Mouse (Mus musculus): ENCODE results near the gene Map3k7cl.

The Map3k7cl gene

DNA sequence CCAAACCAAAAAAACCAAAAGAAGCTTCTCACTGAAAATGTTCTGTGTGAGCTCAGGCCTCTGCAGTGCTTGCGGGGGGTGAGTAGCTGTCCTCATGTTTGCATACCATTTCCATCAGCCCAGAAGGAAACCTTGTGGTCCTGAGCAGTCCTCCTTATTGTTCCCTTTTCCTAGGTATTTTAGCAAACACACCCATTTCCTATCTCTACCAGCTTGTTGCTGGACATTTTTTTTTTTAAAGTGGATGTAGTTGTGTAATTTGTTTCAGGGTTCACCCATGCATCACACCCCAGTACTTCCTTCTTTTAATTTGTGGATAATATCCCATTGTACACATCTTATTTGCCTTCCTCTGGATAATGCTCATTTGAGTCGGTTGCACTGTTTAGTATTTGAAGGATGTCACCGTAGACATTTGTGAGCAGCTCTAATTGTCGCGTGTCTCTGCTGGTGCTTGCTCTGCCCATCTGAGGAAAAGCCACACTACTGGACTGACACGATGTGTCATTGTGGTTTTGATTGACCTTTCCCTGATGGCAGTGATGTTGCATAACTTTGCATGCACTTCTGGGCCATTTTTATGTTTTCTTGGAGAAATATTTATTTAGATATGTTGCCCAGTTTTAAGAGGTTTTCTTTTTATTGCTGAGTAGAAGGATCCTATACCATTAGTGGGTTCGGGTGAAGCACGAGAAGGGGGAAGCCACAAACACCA is 32.6 kb downstream of the Map3k7cl start:
- no peak for DNase-seq (ENCODE audit: low read depth)

DNA sequence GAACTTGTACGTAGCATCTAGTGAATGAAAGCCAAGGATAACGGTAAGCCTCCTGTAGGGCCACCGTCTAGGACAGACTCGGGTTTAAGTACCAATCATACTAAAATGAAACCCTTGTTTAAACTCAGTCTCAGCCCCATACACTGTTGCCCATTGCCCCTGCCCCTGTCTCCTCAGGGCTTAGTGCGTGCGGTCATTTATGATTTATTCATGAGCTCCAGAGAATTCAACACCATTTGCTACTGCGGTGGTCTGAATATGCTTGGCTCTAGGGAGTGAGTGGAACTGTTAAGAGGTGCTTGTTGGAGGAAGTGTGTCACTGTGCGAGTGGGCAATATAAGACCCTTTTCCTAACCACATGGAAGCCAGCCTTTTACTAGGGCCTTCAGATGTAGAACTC is 34.7 kb downstream of the Map3k7cl start:
- DNase-seq (ENCODE audit: low read depth) = no peak

GRCm38 (mm10) chr16:87594145-87594544 is 41.0 kb downstream of the Map3k7cl start:
- no peak for DNase-seq (ENCODE audit: low read depth)

DNA sequence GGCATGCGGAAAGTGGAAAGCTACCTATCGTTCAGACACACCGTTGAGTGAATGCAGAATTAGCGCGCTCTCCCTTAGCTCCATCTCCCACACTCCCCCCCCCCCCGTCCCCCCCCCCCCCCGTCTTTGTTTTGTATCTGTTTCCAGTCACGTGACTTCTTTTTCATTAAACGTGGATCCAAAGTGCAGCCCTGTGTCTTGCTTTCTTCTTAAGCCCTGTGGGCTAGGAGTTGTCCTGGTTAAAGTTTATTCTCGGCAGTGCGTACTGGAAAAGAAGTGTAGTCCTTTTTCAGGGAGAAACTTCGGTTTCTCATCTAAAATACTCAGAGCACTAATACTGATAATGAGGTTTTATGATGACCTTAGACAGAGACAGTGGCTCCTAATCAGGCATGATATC is 42.0 kb downstream of the Map3k7cl start:
- DNase-seq (ENCODE audit: low read depth) = no peak

DNA sequence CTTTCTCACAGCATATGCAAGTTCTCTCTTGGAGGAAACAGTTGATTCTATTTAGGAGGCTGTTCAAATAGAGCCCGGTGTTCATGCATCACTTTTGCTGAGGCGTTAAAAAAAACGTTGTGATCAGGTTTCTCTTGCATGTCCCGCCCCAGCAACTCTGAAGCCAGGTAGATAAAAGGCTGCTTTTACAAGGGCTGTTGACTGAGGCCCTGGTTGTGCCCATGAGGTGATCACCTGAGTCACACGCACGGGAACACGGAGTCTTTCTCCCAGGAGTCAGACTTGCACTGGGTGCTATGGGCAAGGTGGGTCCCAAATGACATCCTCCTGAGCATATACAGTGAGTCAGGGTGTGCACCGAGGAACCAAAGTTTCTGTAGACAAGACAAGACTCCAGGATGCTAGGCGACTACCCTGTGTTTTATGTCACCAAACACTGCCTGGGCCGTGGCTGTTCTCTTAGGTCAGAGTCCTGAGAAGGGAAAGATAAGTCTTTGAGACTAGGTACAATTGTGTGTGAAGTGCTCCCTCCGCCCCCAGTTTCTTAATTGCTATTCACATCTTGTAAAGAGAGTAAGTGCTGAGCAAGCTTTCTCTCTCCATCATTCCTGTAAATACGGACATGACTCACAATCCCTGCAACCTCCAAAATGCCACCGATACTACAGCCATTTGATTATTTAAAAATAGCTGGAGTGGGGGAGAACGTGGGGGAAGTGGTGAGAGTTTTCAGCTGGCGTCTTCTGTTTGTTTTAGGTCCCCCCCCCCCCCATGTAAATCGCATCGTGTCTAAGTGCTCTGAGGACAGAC is 49.8 kb downstream of the Map3k7cl start:
- no peak for DNase-seq (ENCODE audit: low read depth)

DNA sequence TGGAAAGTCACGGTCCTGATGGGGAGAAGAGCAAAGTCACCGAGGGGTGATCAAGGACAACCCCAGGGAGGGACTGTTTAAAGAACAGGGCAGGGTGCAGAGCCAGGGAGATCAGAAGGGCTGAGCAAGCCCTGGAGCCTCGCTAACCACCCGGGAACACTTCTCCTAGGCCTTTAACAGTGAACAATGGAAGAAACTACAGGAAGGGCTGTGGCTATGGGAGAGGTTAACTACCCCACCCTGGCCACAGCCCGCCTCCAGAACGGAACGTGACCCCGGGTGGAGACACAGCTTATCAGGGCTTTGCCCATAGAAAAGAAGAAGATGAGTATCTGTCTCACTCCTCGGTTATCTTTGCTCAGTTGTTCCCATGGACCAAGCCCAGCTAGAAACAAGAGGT is 50.9 kb downstream of the Map3k7cl start:
- no peak for DNase-seq (ENCODE audit: low read depth)

DNA sequence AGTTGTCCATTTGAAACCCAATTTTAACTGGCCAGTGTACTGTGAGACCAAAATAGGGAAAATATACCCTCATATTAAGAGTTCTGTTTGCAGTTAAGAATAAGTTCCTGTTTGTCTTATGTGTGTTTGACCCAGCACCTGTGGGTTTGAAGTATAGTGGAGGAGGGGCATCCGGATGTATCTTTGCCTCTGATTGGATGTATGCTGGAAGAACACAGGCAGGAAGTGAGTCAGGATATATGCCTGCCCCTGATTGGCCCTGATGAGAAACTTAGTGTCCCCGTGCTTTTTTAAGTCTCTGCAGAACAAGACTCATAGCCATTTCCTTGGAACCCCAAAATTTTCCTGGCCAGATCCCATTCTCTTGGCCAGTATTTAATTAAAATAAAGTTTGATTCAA is 51.8 kb downstream of the Map3k7cl start:
- no peak for DNase-seq (ENCODE audit: low read depth)

GRCm38 (mm10) chr16:87607383-87607782 is 54.3 kb downstream of the Map3k7cl start:
- DNase-seq (ENCODE audit: low read depth) = no peak

- no peak for DNase-seq (ENCODE audit: low read depth)
Observed at GRCm38 (mm10) chr16:87607959-87608358, 54.8 kb downstream of the Map3k7cl start.

DNA sequence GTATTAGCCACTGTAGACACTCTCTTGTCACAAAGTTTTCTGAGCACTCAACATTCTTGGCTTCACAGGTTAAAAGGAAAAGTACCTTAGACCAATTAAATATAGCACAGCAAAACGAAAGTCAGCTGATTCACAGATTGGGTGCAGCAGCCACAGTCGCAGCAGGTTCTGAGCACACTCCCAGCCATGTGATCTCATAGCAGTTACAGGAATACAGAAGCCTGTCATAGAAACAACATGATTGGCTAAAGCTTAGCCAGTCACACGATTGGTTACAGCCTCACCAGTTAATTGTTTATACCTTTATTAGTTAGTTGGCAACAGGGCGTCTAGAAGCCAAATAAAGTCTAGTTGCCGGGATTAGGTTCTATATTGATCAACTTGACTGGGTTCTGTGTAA is 57.0 kb downstream of the Map3k7cl start:
- no peak for DNase-seq (ENCODE audit: low read depth)

- DNase-seq (ENCODE audit: low read depth) = no peak
Observed at GRCm38 (mm10) chr16:87610556-87611295, 57.6 kb downstream of the Map3k7cl start.

DNA sequence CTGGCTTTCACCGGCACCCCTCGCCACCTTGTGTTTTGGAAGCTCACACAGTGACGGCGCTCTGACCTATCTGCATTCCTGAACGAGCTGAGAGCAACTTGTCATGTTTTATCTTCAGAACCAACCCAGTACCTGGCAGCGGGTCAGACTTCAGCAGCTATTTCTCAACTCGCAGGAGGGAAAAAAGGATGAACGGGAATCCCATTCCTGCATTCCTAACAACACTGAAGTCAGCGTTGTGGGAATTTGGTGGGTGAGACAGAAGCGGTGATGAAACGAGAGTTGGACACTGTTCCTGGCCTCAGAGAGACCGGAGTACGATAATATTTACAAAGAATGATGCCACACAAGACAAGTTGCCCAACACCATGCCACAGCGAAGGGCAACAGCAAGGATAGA is 58.3 kb downstream of the Map3k7cl start:
- no peak for DNase-seq (ENCODE audit: low read depth)

- DNase-seq (ENCODE audit: low read depth) = no peak
Observed at GRCm38 (mm10) chr16:87612218-87612838, 59.2 kb downstream of the Map3k7cl start.

DNA sequence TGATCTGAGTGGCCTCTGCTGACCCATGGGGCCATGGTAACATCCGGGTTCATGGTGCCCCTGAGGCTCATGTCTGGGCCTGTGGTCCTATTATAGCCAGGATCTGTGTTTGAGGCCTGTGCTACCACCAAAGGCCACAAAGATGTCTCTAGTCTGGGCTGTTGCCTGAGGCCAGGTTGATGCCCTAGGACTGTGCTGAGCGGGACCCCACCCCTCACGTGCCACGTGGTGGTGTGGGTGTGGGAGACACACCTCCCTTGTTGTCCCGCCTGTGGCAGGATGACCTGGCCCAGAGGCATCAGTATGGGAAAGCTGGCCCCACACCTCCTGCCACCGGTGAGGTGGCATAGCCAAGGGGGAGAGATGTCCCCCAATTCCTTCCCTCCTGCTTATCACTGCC is 64.2 kb downstream of the Map3k7cl start:
- no peak for DNase-seq (ENCODE audit: low read depth)

GRCm38 (mm10) chr16:87621246-87621645 is 68.1 kb downstream of the Map3k7cl start:
- DNase-seq (ENCODE audit: low read depth) = no peak

- DNase-seq (ENCODE audit: low read depth) = no peak
Observed at GRCm38 (mm10) chr16:87623881-87624280, 70.8 kb downstream of the Map3k7cl start.

DNA sequence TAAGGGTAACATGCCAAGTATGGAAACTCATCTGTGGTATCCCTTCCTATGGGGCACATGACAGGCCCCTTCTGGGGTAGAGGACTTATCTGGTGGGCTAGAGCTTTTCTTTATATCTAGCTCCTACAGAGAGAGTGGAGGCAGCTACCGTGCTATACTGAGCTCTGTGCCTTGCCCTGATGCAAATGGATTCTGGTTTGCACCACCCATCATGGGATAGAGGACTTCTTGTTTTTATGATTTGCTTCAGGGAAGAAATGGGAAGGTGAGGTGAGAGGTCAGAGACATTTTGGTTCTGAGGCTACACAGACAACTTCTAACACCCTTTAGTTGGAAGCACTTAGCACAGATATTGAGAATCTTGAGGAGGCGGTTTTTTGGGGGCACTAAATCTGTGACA is 71.8 kb downstream of the Map3k7cl start:
- DNase-seq (ENCODE audit: low read depth) = no peak

- DNase-seq (ENCODE audit: low read depth) = no peak
Observed at GRCm38 (mm10) chr16:87625341-87625740, 72.2 kb downstream of the Map3k7cl start.

- no peak for DNase-seq (ENCODE audit: low read depth)
Observed at GRCm38 (mm10) chr16:87625816-87626215, 72.7 kb downstream of the Map3k7cl start.

DNA sequence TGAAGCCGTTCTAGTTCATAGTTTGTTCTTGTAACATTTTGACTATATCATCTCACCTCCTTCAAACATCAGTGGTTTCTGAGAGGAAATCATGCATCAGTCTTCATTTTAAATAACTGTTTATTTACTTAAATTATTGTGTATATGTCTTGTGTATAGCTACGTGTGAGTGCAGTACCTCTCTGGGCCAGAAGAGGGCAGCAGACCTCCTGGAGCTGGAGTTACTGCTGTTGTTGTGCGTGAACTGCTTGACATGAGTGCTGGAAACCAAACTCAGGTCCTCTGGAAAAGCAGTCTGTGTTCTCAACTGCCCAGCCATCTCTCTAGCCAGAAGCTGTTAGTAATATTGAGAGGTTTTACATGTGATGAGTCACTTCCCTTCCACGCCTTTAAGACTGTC is 73.6 kb downstream of the Map3k7cl start:
- no peak for DNase-seq (ENCODE audit: low read depth)

DNA sequence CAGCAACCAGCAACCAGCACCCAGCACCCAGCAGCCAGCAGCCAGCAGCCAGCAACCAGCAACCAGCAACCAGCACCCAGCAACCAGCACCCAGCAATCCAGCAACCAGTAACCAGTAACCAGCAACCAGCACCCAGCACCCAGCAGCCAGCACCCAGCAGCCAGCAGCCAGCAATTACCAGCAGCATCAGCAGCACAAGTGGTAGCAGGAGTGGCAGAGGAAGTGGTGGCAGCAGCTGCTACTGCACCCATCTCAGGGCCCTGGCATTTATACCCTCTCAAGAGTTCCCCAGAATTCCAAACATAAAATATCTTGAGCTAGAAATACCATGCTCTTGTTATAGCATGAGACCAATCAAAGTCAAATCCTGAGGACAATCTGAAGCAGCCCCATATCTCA is 81.6 kb downstream of the Map3k7cl start:
- DNase-seq (ENCODE audit: low read depth) = no peak

- no peak for DNase-seq (ENCODE audit: low read depth)
Observed at GRCm38 (mm10) chr16:87635213-87635755, 82.2 kb downstream of the Map3k7cl start.

Data from fibroblast of lung, adult 2 months (primary cell).